Mouse (Mus musculus) C2C12 (cell line): ENCODE measurements around the gene Arhgap23.

Experiments used
- CTCF ChIP-seq: IDR thresholded peaks from one replicate; pipeline ENCODE4 v1.5.1; 2011; ENCODE audit not compliant: control insufficient read depth, insufficient read depth, insufficient read length
- USF1 ChIP-seq: IDR thresholded peaks from one replicate; pipeline ENCODE4 v1.6.1; 2011; ENCODE audit warnings: low read depth, mild to moderate bottlenecking, control low read depth, moderate library complexity

DNA sequence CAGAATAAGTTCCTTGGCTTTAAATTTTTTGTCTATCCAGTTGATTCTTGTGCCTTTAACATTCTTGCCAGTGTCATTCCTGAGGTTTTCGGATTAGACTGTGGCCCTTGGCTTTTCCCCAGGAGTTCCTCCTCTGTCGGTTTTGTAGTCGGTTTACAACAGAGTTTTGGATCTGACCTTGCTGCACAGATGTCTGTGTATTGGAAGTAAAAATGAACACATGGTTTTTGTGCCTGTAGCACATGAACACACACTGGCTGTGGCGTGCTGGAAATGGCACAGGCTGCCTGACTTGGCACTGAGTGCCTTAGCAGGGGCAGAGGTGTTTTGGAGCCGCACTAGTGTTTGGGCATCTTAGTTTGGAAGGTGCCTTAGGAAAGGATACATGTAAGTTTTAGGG is 46.8 kb upstream of the Arhgap23 start:
- no peak for TF ChIP-seq CTCF
- no peak for TF ChIP-seq USF1
